Mouse (Mus musculus): ENCODE data around the gene Ifnl2.

The Ifnl2 gene

DNA sequence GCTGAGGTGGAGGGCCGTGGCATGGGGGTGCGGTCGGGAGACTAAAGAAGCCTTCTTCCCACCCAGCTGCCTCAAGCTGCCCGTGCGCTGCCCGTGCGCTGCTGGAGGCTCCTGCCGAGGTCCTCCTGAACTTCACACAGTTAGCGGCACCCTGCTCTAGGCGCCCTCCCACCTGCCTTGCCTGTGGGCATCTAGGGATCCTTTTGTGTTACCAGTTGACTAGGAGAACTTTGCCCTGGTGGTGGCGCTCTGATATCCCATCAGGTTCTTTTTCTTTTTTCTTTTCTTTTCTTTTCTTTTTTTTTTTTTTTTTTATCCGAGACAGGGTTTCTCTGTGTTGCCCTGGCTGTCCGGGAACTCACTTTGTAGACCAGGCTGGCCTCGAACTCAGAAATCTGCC, 19.4 kb downstream of the Ifnl2 start:
- DNase-seq (ENCODE audit: low read depth, low spot score) = peak; percentile 19

DNA sequence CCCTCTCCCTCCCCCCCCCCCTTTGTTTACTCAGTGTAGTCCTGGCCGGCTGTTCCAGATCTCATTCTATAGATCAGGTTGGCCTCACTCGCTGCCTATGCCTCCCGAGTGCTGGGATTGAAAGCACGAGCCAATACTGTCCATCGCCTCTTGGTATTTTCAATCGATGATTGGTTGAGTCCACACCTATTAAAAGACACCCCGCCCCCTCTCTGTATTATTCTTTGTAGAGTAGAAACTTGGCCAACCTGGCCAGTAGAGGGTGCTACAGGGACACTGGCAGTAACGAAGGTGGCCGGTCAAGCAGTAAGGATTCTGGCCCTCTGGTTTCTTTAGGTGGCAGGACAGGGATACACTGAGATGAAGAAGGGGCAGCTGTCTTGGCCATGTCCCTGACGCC, 19.8 kb downstream of the Ifnl2 start:
- DNase-seq (ENCODE audit: low read depth, low spot score) = peak; percentile 74

DNA sequence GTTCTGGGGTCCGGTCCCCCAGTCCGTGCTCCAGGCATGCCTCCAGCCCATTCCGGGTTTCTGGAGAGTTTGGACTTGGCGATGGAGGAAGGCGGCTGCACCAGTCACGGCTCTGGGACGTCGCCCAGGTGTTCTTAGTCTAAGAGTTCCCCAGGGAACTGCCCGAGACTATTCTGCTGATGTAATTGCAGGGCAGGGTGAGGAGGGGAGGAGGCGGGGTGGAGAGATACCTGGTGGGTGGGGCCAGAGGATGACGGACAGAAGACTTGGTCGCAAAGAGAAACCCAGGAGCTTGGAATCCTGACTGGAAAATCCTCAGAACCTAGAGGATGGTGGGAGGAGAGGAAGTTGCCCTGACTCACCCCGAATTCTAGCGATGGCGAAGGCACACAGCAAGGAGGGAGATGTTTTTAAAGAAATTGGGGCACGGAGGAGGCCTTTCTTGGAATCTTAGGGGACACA, 22.2 kb downstream of the Ifnl2 start:
- DNase-seq (ENCODE audit: low read depth, low spot score) = peak; percentile 11

DNA sequence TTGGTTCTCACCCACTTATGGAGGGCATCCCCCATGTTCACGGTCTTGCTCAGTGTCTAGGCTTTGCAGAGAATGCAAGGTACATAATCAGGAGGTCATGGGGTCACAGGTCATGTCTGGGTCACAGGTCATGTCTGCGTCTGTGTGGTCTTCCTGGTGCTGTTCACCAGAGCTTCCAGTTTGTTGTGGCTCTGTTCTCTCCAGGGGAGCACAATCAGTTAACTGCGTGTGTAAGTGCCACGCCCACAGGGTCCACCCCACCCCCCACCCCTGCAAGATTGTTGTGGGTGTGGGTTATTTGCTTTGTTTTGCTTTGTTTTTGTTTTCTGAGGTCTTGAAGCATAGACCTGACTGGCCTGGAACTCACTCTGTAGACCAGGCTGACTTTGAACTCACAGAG, 26.1 kb downstream of the Ifnl2 start:
- DNase-seq (ENCODE audit: low read depth, low spot score) = no peak

DNA sequence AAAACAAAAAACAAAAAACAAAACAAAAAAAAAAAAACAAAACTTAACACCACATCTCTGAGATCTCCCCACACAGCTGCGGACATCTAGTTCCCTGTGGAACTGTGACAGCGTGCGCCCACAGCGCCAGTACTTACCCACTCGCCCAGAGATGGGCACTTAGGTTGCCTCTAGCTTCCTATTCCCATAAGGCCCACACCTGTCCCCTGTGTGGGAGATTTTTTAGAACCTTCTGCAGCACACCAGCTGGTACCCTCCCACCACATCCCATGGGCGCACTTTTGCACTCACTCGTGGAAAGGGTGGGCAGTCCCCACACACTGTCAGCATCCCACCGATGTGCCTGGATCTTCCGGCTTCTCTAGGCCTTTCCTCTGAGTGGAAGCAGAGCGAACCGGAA, 27.4 kb downstream of the Ifnl2 start:
- no peak for DNase-seq (ENCODE audit: low read depth, low spot score)

DNA sequence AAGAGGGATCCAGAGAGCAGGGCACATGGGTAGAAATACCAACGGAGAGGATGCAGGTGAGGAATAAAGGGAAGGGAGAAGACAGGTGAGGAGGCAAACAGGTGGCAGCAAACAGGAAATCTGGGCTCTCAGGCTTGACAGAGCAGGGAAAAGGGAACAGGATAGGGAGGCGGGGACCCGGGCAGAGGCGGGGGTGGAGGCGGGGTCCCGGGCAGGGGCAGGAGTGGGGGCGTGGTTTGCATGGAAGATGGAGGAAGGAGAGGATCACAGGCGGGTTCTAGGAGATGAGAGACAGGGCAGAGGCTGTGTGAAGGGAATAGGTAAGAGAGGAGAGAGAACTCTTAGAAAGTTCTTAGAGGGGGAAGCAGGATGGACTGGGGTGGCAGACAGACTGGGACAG, 31.4 kb downstream of the Ifnl2 start:
- DNase-seq (ENCODE audit: low read depth, low spot score) = no peak

DNA sequence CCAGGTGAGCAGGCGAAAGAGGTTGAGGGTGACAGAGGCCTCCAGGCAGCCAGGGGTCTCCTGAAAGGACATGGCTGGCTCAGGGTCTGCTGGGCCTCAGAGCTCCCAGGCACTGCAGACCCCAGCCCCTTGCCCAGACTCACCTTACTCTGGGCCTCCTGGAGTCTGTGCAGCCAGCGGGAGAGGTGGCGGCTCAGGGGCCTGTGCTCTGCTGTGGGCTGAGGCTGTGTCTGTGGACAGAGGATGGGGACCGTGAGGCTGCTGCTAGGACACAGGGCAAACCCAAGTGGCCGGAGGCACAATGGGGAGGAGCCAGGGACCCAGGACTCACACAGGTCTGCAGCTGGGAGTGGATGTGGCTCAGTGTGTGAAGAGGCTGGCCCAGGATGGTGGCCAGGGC, 32.9 kb downstream of the Ifnl2 start:
- no peak for DNase-seq (ENCODE audit: low read depth, low spot score)

DNA sequence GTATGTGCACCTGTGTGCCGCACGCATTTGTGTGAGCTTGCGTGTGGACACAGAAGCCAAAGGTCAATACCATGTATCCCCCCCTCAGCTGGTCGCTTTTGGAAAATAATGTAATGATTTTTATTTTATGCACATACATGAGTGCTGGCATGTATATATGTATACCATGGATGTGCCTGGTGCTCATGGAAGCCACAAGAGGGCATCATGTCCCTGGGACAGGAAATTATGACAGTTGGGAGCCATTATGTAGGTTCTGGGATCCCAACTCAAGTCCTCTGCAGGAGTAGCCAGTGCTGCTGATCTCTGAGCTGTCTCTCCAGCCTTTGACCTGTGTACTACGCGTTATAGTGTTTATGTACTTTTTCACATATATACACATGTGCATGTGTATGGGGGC, 34.1 kb downstream of the Ifnl2 start:
- no peak for DNase-seq (ENCODE audit: low read depth, low spot score)

DNA sequence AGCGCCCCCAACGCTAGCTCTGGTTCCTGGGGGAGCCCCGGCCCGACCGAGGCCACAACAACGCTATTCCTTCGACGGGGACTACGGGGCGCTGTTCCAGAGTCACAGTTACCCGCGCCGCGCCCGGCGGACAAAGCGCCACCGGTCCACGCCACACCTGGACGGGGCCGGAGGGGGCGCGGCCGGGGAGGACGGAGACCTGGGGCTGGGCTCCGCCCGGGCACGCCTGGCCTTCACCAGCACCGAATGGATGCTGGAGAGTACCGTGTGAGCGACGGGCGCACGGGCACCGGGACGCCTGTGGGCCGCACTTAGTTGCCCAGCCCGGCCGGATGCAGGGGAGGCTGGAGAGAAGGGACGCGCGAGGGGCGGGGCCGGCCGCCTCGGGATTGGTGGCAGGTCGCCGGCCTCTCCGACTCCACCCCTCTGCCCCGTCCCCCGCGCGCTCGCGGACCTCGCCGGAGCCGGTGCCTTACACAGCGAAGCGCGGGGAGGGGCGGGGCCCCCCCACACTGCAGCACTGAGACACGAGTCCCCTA, 43.0 kb downstream of the Ifnl2 start:
- peak; percentile 41 for DNase-seq (ENCODE audit: low read depth, low spot score)

DNA sequence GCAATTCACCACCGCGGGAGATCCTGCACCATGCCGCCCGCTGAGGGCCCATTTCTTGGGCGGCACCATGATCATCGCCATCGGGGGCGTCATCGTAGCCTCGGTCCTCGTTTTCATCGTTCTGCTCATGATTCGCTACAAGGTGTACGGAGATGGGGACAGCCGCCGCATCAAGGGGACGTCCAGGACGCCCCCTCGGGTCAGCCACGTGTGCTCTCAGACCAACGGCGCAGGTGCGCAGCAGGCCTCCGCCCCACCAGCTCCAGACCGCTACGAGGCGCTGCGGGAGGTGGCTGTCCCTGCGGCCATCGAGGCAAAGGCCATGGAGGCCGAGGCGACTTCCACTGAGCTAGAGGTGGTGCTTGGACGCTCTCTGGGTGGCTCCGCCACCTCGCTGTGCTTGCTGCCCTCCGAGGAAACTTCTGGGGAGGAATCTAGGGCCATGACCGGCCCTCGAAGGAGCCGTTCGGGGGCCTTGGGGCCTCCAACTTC, 43.5 kb downstream of the Ifnl2 start:
- DNase-seq (ENCODE audit: low read depth, low spot score) = no peak

DNA sequence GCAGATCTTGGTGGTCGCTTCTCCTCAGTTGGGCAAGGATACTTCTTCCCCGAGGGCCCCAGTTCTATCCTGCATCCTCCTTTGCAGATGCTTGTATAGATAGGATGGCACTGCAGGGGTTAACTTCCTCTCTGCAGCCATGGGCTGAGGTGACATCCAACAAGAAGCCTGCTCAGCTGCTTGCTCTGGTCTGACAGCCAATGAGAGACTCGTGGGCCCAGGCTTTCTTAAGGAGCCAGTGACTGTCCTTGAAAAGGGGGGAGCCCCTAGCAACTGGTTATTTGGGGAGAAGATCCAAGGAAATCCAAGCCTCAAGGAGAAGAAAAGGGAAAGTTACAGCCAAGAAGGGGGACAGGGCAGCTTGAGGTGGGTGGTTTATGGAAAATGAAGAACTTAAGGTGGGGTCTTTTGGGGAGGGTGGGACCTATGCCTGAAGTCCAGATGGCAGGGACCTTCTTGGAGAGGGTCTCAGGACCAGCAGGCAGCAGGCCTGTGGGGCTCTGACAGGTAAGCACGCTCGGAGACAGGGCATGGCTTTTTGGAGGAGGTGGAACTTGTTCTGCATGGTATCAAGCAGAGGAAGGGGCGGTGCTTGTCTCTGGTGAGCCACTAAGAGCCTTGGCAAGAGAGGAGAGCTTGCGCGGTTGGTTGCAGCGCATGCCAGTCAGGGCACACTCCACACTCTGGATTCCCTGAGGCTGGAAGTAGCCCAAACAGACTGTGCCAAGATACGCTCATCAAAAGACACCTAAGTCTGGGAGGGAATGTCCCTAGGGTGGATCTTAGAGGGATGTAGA, 45.6 kb downstream of the Ifnl2 start:
- peak; percentile 36 for DNase-seq (ENCODE audit: low read depth, low spot score)

DNA sequence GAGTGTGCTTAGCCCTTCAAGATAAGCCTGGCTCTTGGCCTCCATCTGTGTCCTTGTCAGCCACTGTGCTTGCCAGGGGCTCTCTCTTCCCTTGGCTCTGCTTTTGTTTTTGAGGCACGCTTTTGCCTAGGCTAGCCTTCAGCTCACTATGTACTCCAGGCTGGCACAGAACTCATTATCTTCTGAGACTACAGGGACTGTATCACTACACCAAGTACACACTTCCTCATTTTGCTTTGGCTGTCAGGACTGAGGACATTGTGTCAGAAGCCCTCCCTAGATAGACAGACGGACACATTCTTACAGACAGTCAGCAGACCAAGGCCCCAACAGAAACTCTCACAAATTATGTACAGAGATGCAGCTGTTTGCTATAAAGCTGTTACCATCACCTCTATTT, 47.5 kb downstream of the Ifnl2 start:
- no peak for DNase-seq (ENCODE audit: low read depth, low spot score)

DNA sequence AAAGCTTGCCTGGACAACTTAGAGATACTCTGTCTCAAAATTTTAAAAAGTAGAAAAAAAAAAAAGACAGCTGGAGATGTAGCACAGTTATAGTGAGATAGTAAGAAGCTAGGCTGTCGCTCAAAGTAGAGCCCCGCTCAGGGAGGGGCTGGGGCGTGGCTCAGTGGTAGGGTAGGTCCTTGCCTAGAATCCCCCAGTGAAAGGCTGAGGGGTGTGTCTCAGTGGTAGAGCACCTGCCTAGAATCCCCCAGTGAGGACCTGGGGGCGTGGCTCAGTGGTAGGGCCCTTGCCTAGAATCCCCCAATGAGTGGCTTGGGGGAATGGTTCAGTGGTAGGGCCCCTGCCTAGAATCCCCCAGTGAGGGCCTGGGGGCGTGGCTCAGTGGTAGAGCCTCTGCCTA, 49.9 kb downstream of the Ifnl2 start:
- DNase-seq (ENCODE audit: low read depth, low spot score) = no peak
